Mouse (Mus musculus) liver, embryonic 13.5 days (tissue): Measurements from ENCODE around the gene Lbx1. TPM values are rescaled to one million over a fixed set of nuclear protein-coding genes. Genes with fewer than 3 reads are reported as not detected.

Experiments used
- ATAC-seq: fragments of 200-750 bp; cut with Nextera tagmentation; 2 replicates; pipeline ENCODE4 v1.8.0; 2017; ENCODE audit warnings: low read depth, mild to moderate bottlenecking, moderate number of reproducible peaks, moderate library complexity
- DNase-seq: peaks from one replicate; pipeline ENCODE4 v3.0.0; 2022
- H3K27ac ChIP-seq: fragments of 300-500 bp; sonication (generic); 2 replicates; pipeline ENCODE4 v1.5.1; 2015; ENCODE audit warnings: moderate library complexity, mild to moderate bottlenecking, inconsistent platforms
- H3K27me3 ChIP-seq: fragments of 300-500 bp; sonication (generic); 2 replicates; pipeline ENCODE4 v1.6.1; 2015; ENCODE audit warnings: mild to moderate bottlenecking, inconsistent platforms
- H3K36me3 ChIP-seq: fragments of 300-500 bp; sonication (generic); 2 replicates; pipeline ENCODE4 v1.6.1; 2015; ENCODE audit warnings: mild to moderate bottlenecking, inconsistent platforms
- H3K4me1 ChIP-seq: fragments of 300-500 bp; sonication (generic); replicated peaks from 2 replicates; pipeline ENCODE4 v1.6.1; 2015; ENCODE audit warnings: inconsistent platforms
- H3K4me2 ChIP-seq: fragments of 300-500 bp; sonication (generic); 2 replicates; pipeline ENCODE4 v1.6.1; 2015; ENCODE audit warnings: inconsistent platforms, mild to moderate bottlenecking, moderate library complexity
- H3K4me3 ChIP-seq: fragments of 300-500 bp; sonication (generic); replicated peaks from 2 replicates; pipeline ENCODE4 v1.5.1; 2015; ENCODE audit warnings: mild to moderate bottlenecking, inconsistent platforms
- H3K9ac ChIP-seq: fragments of 300-500 bp; sonication (generic); 2 replicates; pipeline ENCODE4 v1.6.1; 2015; ENCODE audit warnings: mild to moderate bottlenecking, inconsistent platforms
- H3K9me3 ChIP-seq: fragments of 300-500 bp; sonication (generic); replicated peaks from 2 replicates; pipeline ENCODE4 v1.6.1; 2016; ENCODE audit warnings: inconsistent platforms
- WGBS: fragments of 180-500 bp; shearing (Covaris S2); methylation state at CpG from one replicate; pipeline ENCODE4 v1.1.7; 2015; ENCODE audit not compliant: insufficient replicate concordance; 5-methylcytosine and 5-hydroxymethylcytosine counted together
- polyA plus RNA-seq: library from polyadenylated mRNA; unstranded; fragments of >200 nt; fragmentation: Nextera tagmentation; extraction: Ambion mirVana; gene quantifications from 2 replicates; pipeline ENCODE4 v1.2.1, GENCODE M21; 2015

Gene Lbx1
- polyA plus RNA-seq, 1 experiment from 2014 or later = not detected

DNA sequence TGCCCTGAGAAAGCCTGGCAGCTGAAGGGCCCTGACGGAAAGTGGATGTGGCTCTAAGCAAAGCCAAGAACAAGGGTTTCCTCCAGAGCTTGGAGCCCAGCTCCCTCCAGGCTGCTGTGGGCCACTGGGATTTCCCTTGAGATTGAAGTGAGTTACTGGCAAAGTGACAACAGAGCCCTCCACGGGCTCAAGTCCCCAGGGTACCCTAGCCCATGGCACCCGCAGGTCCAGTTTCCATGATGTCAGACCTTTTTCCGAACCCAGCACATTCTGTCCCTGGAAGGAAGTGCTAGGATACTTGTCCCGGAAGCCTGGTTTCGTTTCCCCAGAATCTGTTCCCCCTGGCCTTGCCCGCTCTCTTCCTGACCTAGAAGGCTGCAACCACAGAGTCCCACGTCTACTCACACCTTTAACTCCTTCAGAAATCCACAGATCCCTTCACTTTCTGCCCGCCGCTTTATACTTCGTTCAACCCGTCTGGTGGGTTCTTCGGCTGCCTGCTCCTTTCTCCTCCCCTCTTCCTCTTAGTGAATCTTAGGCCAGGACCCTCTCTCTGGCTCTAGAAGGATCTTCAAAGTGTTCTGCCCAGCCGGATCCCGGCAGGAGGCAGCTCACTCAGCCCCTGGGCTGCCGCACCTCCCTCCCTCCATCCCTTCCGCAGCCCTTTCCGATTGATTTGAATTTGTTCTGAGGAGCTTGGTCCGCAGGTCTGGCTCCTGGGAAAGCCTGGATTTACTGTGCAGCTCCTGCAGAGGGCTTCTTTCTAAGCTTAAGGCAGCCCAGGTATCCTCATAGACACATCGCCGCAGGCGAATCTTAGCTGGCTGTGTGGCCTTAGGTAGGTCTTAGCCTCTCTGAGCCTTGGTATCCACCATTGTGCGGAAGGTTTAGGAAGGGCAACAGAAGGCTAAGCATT, 7.0 kb upstream of the Lbx1 start:
- Histone ChIP-seq H3K4me3 (no peak overlapping the region), H3K27ac (no peak overlapping the region), H3K4me2 (no peak overlapping the region), H3K4me1 (0 out of 2 replicates have a peak, but pooled peaks cover 3% of the 10 kb centered on the region), H3K9ac (no peak overlapping the region), H3K36me3 (no peaks in the 10 kb centered on the region), H3K9me3 (no peaks in the 10 kb centered on the region), H3K27me3 (peaks cover 98% of the 10 kb centered on the region)
- ATAC-seq (no peak), DNase-seq (no peak)
- WGBS = 4% methylated on average over 23 of the region's 23 CpGs

GRCm38 (mm10) chr19:45242017-45242347, 6.4 kb upstream of the Lbx1 start:
- Histone ChIP-seq H3K4me1 (0 out of 2 replicates have a peak, but pooled peaks cover 3% of the 10 kb centered on the region), H3K9me3 (no peaks in the 10 kb centered on the region)

GRCm38 (mm10) chr19:45240026-45240425, 4.4 kb upstream of the Lbx1 start:
- peaks cover 15% of the 10 kb centered on the region for H3K4me1 ChIP-seq
- no peaks in the 10 kb centered on the region for H3K9me3 ChIP-seq
- no peak overlapping the region for H3K4me2 ChIP-seq
- no peak overlapping the region for H3K4me3 ChIP-seq
- no peak overlapping the region for H3K9ac ChIP-seq
- no peaks in the 10 kb centered on the region for H3K36me3 ChIP-seq
- ATAC-seq (no peak), DNase-seq (no peak)
- 10% methylated on average over 2 of the region's 2 CpGs for WGBS
- H3K27ac ChIP-seq = no peak overlapping the region
- peaks cover 99% of the 10 kb centered on the region for H3K27me3 ChIP-seq

More at GRCm38 (mm10) chr19:45242017-45242347, 6.4 kb upstream of the Lbx1 start:
- ATAC-seq = no peak
- WGBS = 9% methylated on average over 4 of the region's 4 CpGs
- Histone ChIP-seq H3K4me3 (no peak overlapping the region), H3K27me3 (peaks cover 99% of the 10 kb centered on the region), H3K9ac (no peak overlapping the region), H3K27ac (no peak overlapping the region), H3K4me2 (no peak overlapping the region), H3K36me3 (no peaks in the 10 kb centered on the region)
- no peak for DNase-seq

DNA sequence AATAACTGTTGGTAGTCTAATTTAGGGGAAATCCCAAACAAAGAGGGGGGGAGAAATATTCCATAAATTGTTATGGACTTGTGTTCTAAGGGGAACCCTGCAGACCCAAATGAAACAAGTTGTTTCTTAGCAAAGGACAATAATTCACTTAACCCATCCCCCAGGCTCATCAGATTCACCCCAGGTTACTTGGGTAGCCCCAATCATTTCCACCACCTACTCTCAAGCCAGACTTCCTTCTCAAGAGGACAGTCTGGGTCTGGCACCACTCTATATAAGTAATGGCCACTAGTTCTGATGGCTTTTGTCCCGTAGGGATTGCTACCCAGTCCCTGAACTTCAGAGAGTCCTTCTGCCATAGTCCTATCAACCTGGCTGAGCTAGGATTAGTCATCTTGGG, 3.6 kb upstream of the Lbx1 start:
- H3K9ac ChIP-seq = no peak overlapping the region
- no peak overlapping the region for H3K4me2 ChIP-seq
- peaks cover 99% of the 10 kb centered on the region for H3K27me3 ChIP-seq
- no peak overlapping the region for H3K4me3 ChIP-seq
- DNase-seq (no peak), ATAC-seq (no peak)
- H3K27ac ChIP-seq = no peak overlapping the region
- WGBS = 11% methylated on average over 1 of the region's 1 CpGs
- H3K4me1 ChIP-seq = peaks cover 16% of the 10 kb centered on the region
- H3K36me3 ChIP-seq = no peaks in the 10 kb centered on the region
- H3K9me3 ChIP-seq = no peaks in the 10 kb centered on the region

- Histone ChIP-seq H3K4me2 (no peak overlapping the region), H3K36me3 (no peaks in the 10 kb centered on the region), H3K9me3 (no peaks in the 10 kb centered on the region), H3K9ac (no peak overlapping the region), H3K27ac (no peak overlapping the region), H3K4me1 (peaks cover 18% of the 10 kb centered on the region), H3K27me3 (peaks cover 99% of the 10 kb centered on the region), H3K4me3 (no peak overlapping the region)
- no peak for ATAC-seq
- WGBS = 12% methylated on average over 3 of the region's 3 CpGs
- no peak for DNase-seq
Observed at GRCm38 (mm10) chr19:45237665-45238209, 2.1 kb upstream of the Lbx1 start.

DNA sequence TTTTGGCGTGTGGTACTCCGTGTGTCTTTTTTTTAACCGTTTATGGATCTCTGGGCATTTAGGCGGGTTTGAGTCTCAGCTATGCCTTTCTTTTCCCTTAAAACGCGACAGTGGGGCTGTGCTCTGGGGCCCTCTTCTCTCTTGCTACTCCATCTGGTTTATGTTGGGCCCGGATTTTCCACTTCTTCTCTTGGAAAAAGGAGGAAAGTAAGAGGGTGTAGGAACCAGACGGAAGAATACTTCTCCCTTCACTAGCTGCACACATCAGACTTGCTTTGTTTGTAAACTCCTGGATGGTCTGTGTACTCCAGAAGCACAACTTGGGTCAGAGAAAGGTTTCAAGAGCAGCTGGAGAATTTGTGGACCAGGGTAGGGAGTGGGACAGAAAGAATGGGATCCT, 1.5 kb upstream of the Lbx1 start:
- no peak overlapping the region for H3K4me3 ChIP-seq
- DNase-seq (no peak), ATAC-seq (no peak)
- WGBS = 2% methylated on average over 8 of the region's 8 CpGs
- no peak overlapping the region for H3K4me2 ChIP-seq
- peaks cover 99% of the 10 kb centered on the region for H3K27me3 ChIP-seq
- H3K36me3 ChIP-seq = no peaks in the 10 kb centered on the region
- no peak overlapping the region for H3K27ac ChIP-seq
- H3K9me3 ChIP-seq = no peaks in the 10 kb centered on the region
- peaks cover 18% of the 10 kb centered on the region for H3K4me1 ChIP-seq
- no peak overlapping the region for H3K9ac ChIP-seq

DNA sequence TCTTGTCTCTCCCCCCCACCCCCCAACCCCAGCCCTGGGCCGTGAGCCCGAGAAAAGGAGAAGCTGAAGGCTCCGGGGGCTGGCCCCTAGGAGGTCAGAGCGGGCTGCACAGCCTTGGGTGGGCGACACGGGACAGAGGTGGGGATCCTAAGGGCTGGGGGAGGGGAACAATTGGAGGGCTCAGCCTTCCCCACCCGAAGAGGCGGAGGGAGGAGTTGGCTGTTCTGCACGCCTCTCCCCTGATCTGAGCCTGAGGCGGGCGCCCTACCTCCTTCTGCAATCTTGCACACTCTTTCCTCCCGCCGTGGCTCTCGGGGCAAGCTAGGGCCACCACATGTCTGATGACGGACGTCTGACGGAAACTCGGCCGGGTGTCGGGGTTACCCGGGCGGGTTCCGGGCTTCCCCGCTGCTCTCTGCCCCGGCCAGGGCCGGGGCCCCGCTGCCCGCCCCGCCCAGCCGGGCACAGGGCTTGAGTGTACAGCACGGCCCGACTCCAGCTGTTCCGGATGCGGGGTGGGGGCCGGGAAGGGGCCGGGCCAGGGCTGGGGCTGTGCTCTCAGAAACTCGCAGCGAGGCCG, 841 bp upstream of the Lbx1 start:
- peak overlapping the region; percentile 29 for H3K4me3 ChIP-seq
- H3K27me3 ChIP-seq = peaks cover 99% of the 10 kb centered on the region
- DNase-seq (no peak), ATAC-seq (0 out of 2 replicates have a peak, but pooled peaks have one; percentile 26)
- no peaks in the 10 kb centered on the region for H3K9me3 ChIP-seq
- whole genome bisulfite sequencing = under 1% methylated on average over 39 of the region's 39 CpGs
- no peak overlapping the region for H3K27ac ChIP-seq
- H3K36me3 ChIP-seq = no peaks in the 10 kb centered on the region
- peak overlapping the region; percentile 36 for H3K4me2 ChIP-seq
- H3K4me1 ChIP-seq = peaks cover 18% of the 10 kb centered on the region
- H3K9ac ChIP-seq = no peak overlapping the region

DNA sequence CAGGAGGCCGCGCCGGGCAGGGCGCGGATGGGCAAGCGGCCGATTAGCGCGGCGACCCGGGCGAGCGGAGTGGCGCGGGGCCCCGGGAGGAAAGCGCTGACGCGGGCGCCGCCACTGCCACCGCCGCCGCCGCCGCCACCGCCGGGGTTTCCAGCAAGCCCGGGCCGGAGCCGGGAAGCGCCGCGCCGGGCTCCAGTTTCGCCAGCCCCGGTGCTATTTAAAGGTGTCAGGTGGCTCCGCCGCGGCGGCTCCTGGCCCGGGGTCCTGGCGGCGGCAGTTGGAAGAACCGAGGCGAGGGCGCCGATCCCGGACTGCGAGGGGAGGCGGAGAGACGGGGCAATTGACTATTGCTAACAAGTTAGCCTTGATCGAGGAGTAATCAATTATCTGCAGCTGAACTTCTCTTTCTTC, 276 bp downstream of the Lbx1 start:
- no peaks in the 10 kb centered on the region for H3K9me3 ChIP-seq
- ATAC-seq = no peak
- no peak for DNase-seq
- peak overlapping the region; percentile 24 for H3K4me3 ChIP-seq
- under 1% methylated on average over 51 of the region's 53 CpGs for WGBS
- no peak overlapping the region for H3K27ac ChIP-seq
- H3K4me1 ChIP-seq = peaks cover 25% of the 10 kb centered on the region
- peaks cover 99% of the 10 kb centered on the region for H3K27me3 ChIP-seq
- peak overlapping the region; percentile 29; the same call in 1 of the 2 replicates for H3K4me2 ChIP-seq
- no peak overlapping the region for H3K9ac ChIP-seq
- H3K36me3 ChIP-seq = no peaks in the 10 kb centered on the region

- H3K9me3 ChIP-seq = no peaks in the 10 kb centered on the region
- no peak overlapping the region for H3K9ac ChIP-seq
- peak overlapping the region; percentile 29; the same call in 1 of the 2 replicates for H3K4me2 ChIP-seq
- H3K27me3 ChIP-seq = peaks cover 100% of the 10 kb centered on the region
- under 1% methylated on average over 42 of the region's 42 CpGs for WGBS
- peaks cover 30% of the 10 kb centered on the region for H3K4me1 ChIP-seq
- no peaks in the 10 kb centered on the region for H3K36me3 ChIP-seq
- ATAC-seq = no peak
- no peak for DNase-seq
- H3K4me3 ChIP-seq = peak overlapping the region; percentile 24; the same call in 1 of the 2 replicates
- H3K27ac ChIP-seq = no peak overlapping the region
Observed at GRCm38 (mm10) chr19:45234771-45235231, 811 bp downstream of the Lbx1 start.

GRCm38 (mm10) chr19:45234191-45234770, 1.3 kb downstream of the Lbx1 start:
- 3% methylated on average over 22 of the region's 22 CpGs for WGBS
- ATAC-seq (no peak), DNase-seq (no peak)
- Histone ChIP-seq H3K4me1 (peaks cover 36% of the 10 kb centered on the region), H3K36me3 (no peaks in the 10 kb centered on the region), H3K27ac (no peak overlapping the region), H3K9ac (no peak overlapping the region), H3K4me2 (no peak overlapping the region), H3K4me3 (no peak overlapping the region), H3K9me3 (no peaks in the 10 kb centered on the region), H3K27me3 (peaks cover 100% of the 10 kb centered on the region)

DNA sequence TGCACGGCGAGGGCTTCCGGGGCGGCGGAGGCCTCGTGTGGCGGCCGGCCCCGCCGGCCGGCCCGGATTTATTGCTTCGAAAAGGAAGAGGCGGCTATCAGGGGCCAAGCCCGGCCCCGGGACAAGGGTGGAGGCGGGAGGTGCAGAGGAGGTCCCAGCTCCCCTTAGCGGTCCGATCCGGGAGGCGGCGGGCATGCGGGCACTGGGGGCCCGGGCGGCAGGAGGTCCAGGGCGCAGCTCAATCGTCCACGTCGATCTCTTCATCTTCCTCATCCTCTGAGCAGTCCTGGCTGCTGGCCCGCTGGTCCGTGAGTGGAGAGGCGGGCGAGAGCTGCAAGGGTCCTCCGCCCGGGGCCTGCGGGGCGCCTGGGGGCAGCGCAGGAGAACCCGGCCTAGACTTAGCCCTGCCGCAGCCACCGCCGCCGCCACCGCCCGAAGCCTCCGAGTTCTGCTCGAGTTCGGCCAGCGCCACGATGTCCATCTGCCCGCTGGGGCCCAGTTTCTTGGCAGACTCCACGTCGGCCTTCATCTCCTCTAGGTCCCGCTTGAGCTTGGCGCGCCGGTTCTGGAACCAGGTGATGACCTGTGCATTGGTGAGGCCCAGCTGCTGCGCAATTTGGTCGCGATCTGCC, 2.0 kb downstream of the Lbx1 start:
- Histone ChIP-seq H3K27me3 (peaks cover 100% of the 10 kb centered on the region), H3K4me3 (no peak overlapping the region; the same call in 1 of the 2 replicates), H3K4me2 (peak overlapping the region; percentile 10; the same call in 1 of the 2 replicates), H3K4me1 (peaks cover 37% of the 10 kb centered on the region), H3K9me3 (no peaks in the 10 kb centered on the region), H3K9ac (no peak overlapping the region), H3K27ac (no peak overlapping the region), H3K36me3 (no peaks in the 10 kb centered on the region)
- 1% methylated on average over 58 of the region's 60 CpGs for WGBS
- DNase-seq = no peak
- no peak for ATAC-seq
